ENCODE assay signal across 22 mouse cellular contexts in the genomic region with DNA sequence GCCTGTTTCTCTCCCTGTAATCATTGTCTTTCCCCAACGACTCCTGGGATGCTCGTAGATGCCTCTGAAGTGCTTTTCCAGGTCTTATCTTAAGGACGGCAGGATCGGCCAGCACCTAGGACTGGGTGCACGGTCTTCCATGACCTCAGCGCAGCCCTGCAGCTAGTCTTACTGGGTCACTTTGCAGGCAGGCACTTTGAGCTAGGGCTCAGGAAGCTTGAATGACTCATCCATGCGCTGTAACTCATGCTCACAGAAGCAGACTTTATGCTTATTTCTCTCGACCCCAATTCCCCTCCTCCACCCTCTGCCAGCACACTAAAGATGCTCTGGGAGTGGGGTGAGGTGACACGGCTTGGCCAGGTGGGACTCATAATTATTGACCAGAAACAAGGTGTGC. TPM values are rescaled to one million over a fixed set of nuclear protein-coding genes. Genes with fewer than 3 reads are reported as not detected.
DNase-seq lines count a peak whose midpoint lies in the region; ATAC-seq lines count a peak whose summit lies in the region.
"Had no signal": no experiment of that assay in that cellular context is flagged by ENCODE, and none has a peak within 500 bp of the region (broad histone marks: within the 10 kb centered on the region; RNA-seq: fewer than 3 reads in every experiment).

No protein-coding gene starts in this region.

- ATAC-seq in CD4-positive, CD25-positive, alpha-beta regulatory T cell, adult 4 months: peak; percentile 7
- ATAC-seq: activated CD4-positive, CD25-positive, alpha-beta regulatory T cell, adult 4 months; forebrain, embryonic 13.5 days; forebrain, embryonic 15.5 days; forebrain, postnatal 0 days; Patski had no signal

- peak; percentile 89 for DNase-seq in 416B (ENCODE audit: low read depth)
- DNase-seq in induced T-regulatory cell, adult 2 months (ENCODE audit: low read depth): peak; percentile 66
- DNase-seq in adrenal gland, adult 18-20 months (ENCODE audit: low spot score in 2 of 2): no peak
- DNase-seq in thymus, postnatal 25 days: no peak
- DNase-seq: adrenal gland, adult 2 months; adrenal gland, postnatal 10 days; adrenal gland, postnatal 25 days; cerebellum, adult 11 months; cerebellum, adult 18-20 months; cerebellum, adult 8-10 months; cerebellum, adult 9-11 months; cerebellum, postnatal 14 days; forebrain, postnatal 0 days had no signal

RNA-seq across cellular contexts. Expression of gene Chrna9, which starts 31.9 kb away (rescaled TPM):
- 1 to 10 TPM; 2.0 to 2.1 TPM for polyA plus RNA-seq in CD4-positive, CD25-positive, alpha-beta regulatory T cell, adult 4 months (2017; shearing (Covaris generic))
- total RNA-seq in adrenal gland, adult 18-20 months (2021): under 1 TPM; 0.46 to 0.80 TPM
- total RNA-seq: adrenal gland, adult 2 months; adrenal gland, postnatal 25 days had no signal
- polyA plus RNA-seq: adrenal gland, adult 2 months; brain, embryonic 14.5 days; C2C12; cortical plate, adult 2 months; forebrain, embryonic 11.5 days; forebrain, embryonic 13.5 days; forebrain, embryonic 15.5 days; forebrain, postnatal 0 days; Patski had no signal

RNA-seq across cellular contexts. Expression of gene Rhoh, which starts 41.8 kb away (rescaled TPM):
- 100 to 1,000 TPM; 342 to 463 TPM for polyA plus RNA-seq in CD4-positive, CD25-positive, alpha-beta regulatory T cell, adult 4 months (2017; shearing (Covaris generic))
- under 1 TPM; 0.23 to 0.54 TPM for total RNA-seq in adrenal gland, adult 18-20 months (2021)
- polyA plus RNA-seq: C2C12 had no signal

Comparison
In these comparisons a context has a peak if more than half of its experiments do, and no peak if none do; other contexts are left out.
1. DNase-seq: peak in 416B (single experiment) and induced T-regulatory cell, adult 2 months (single experiment); none in adrenal gland, adult 18-20 months (0 of 2) and thymus, postnatal 25 days (single experiment).